Mouse (Mus musculus): ENCODE measurements around the gene Cep112.
"Not testable (repeated sequence)": the region's sequence is repeated elsewhere in the genome, so short reads cannot be mapped to it uniquely, and the experiment has no call there.

The Cep112 gene

GRCm38 (mm10) chr11:108871284-108871683, 446.3 kb downstream of the Cep112 start:
- not testable (repeated sequence) for DNase-seq (ENCODE audit: low read depth, low spot score)

- no peak for DNase-seq (ENCODE audit: low read depth, low spot score)
These were observed 446.8 kb downstream of the Cep112 start for GRCm38 (mm10) chr11:108871748-108872147.

DNA sequence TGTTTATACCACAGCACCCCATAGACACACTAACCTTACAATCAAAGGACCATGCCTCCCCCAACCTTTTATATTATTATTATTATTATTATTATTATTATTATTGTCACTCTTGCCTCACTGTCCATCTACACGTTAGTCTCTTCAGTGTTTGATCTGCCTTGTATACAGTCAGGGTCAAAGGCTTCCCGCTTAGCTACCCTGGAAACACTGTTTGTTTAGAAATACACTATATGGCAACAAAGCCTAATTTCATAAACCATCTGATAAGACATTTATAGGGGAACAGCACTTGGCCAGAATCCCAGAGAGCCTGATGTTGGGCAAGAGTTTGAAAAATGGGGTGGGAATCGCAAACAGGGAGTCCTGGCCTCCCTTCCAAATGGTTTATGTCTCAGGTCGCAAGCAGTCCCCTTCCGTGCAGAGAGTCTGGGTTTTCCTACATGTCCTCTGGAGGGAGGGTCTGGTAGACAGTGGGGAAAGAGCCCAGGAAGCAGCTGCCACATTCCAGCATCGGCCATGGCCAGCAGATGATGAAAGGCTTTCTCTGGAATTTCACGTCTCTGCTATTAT, 451.7 kb downstream of the Cep112 start:
- no peak for DNase-seq (ENCODE audit: low read depth, low spot score)

DNA sequence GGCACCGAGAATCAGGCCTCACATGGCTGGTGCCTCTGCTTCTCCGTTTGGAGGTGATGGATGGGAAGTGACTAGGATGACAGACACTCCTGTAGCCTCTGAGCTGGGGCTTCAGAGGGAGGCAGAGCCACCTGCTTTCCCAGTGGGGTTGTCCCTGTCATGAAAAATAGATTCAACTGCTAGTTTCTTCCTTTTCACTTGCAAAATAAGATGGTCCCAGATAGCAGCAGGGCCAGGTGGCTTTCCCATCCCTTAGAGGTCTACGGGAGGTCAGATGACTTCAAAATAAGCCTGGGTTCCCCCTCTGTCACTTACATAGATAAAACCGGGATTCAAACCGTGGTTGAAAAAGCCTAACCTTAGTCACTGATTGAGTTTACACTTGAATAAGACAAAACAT, 452.5 kb downstream of the Cep112 start:
- DNase-seq (ENCODE audit: low read depth, low spot score): no peak

- DNase-seq (ENCODE audit: low read depth, low spot score): no peak
These were observed 455.6 kb downstream of the Cep112 start for GRCm38 (mm10) chr11:108880546-108880945.

DNA sequence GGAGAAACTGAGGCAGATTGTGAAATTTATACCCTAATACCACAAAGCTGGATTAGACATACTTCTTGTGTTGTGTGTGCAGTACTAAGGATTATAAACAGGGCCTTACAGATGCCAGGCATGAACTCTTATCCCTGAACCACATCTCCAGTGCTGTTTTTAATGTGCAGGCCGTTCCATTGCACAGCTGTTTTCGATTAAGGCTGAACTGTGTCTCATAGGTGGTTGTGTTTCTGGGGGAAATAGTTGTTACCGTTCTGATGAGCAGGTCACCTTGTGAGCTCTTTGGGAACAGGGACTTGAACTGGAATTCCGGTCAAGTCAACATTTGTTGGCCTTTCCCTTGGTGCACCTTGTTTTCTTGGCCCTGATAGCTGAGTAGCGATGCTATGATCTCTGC, 456.7 kb downstream of the Cep112 start:
- DNase-seq (ENCODE audit: low read depth, low spot score): peak; percentile 69

GRCm38 (mm10) chr11:108885276-108885896, 460.4 kb downstream of the Cep112 start:
- DNase-seq (ENCODE audit: low read depth, low spot score): no peak

DNA sequence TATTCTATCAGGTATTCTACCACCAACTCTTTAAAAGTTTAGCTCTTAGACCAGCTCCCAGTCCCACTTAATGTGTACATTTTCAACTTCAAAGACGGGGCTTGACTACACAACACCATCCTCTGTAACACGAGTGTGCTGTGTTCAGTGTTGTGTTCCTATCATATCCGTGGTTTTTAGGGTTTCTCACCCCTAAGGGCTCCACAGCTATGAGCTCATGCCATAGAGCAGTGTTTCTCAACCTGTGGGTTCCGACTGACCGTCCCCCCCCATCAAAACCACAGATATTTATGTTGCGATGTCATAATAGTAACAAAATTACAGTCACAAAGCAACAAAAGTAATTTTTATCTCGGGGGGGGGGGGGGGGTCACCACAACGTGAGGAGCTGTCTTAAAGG, 461.1 kb downstream of the Cep112 start:
- DNase-seq (ENCODE audit: low read depth, low spot score): no peak

GRCm38 (mm10) chr11:108889121-108889520, 464.1 kb downstream of the Cep112 start:
- no peak for DNase-seq (ENCODE audit: low read depth, low spot score)

- no peak for DNase-seq (ENCODE audit: low read depth, low spot score)
These were observed 465.6 kb downstream of the Cep112 start for GRCm38 (mm10) chr11:108890544-108890943.

GRCm38 (mm10) chr11:108891111-108891870, 466.3 kb downstream of the Cep112 start:
- DNase-seq (ENCODE audit: low read depth, low spot score): peak; percentile 71

DNA sequence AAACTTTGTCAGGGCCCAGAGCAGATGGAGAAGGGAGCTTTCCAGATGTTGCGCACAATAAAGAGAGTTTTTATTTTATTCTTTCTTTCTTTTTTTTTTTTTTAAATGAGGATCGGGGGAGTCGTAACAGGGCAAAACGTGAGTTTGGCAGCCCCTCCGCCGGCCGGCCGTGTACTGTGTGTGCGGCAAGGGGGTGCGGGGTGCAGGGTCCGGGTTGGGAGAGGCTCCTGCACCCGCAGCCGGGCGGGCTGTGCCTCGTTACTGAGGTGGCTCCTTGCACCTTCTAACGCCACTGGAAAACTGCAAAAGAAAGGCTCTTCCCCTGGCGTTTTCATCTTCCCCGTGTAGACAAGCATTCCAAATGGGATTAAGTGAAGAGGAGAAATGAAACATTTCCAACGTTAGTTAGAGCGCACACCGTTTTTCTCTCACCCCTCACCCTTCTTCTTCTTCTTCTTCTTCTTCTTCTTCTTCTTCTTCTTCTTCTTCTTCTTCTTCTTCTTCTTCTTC, 466.9 kb downstream of the Cep112 start:
- no peak for DNase-seq (ENCODE audit: low read depth, low spot score)

DNA sequence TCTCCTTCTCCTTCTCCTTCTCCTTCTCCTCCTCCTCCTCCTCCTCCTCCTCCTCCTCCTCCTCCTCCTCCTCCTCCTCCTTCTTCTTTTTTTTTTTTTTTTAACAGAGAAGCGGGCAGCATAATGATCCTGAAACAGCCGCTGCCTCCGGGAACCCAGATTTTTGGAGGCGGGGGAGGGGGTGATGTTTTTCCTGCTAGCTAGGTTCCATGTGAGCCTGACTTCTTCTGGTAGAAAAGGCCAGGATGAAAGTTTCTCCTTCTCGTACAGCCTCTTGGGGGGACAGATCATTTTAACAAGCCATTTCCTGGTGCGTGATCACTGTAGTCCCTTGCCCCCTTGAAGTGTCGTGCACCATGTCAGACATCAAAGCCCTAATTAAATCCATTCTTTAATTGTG, 467.4 kb downstream of the Cep112 start:
- DNase-seq (ENCODE audit: low read depth, low spot score): no peak

GRCm38 (mm10) chr11:108893232-108893790, 468.3 kb downstream of the Cep112 start:
- DNase-seq (ENCODE audit: low read depth, low spot score): no peak

- no peak for DNase-seq (ENCODE audit: low read depth, low spot score)
These were observed 469.0 kb downstream of the Cep112 start for GRCm38 (mm10) chr11:108893855-108894510.

DNA sequence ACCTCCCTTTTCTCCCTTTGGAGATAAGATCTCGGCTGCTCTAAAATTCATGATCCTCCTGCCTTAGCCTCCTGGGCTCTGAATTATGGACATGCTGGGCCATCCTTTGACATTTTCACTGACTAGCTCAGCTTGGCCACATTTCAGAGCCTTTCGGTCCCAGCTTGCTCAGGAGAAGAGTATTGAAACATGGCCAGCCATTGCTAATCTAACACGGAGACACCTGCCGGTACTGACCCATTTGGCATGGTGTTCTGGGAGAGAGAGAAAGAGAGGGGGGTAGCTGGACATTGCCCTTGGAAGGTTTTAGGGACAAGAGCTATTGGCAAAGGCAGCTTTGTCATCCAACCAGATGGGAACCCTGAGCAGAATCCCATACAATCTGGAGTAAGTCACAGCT, 472.0 kb downstream of the Cep112 start:
- no peak for DNase-seq (ENCODE audit: low read depth, low spot score)

- DNase-seq (ENCODE audit: low read depth, low spot score): no peak
These were observed 473.1 kb downstream of the Cep112 start for GRCm38 (mm10) chr11:108898063-108898462.

DNA sequence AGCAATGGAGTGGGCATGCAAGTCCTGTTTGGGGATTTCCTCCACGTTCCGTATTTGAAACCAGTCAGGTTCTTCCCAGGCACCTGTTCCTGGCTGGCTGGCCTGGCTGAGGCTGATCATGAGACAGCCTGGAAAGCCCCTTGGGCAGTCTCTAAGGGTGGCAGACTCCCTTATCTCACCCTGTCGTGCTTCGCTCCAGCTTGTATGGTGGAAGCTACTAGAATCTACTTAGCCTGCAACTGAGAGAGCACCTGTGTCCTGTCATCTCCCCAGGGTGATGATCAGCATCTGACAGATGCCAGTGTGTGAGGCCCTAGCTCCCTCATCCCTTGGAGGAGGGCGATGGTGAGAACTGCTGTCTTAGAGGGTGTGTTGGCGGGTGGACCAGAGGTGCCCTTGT, 473.5 kb downstream of the Cep112 start:
- DNase-seq (ENCODE audit: low read depth, low spot score): no peak

DNA sequence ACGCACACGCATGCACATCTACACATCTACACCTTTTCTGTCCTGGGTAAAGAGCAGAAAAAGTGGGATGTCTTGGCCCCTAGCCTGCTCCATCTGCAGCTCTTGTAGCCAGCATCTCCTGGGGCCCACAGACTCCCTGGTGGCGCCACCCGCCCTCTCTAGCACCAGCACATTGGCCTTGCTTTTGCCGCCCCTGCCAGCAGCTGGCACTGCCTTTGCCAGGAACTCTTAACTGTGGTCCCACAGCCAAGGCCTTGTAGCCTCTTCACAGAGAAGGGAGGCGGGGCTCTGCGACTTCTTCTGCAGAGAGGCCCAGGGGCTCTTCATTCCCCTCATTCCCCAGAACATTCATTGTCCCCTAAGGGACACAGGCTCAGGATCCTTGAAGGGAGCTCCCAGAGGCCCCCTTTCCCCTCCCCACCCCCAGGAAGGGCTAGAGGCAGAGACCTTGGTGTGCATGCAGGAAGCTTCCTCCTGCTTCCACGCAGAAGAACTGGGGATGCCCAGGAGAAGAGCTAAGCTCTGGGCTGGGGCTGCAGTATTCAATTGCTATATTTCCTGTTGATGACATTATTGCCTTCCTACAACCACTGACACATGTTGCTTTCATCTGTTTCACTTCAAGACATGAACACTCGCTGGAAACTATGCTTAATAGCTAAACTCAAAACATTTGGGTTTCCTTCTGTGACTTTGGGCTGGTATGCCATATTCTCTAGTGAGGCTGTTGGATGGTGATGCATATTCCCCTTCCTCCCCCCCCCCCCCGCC, 475.9 kb downstream of the Cep112 start:
- DNase-seq (ENCODE audit: low read depth, low spot score): no peak

- no peak for DNase-seq (ENCODE audit: low read depth, low spot score)
These were observed 476.7 kb downstream of the Cep112 start for GRCm38 (mm10) chr11:108901670-108902069.

GRCm38 (mm10) chr11:108902303-108902702, 477.3 kb downstream of the Cep112 start:
- DNase-seq (ENCODE audit: low read depth, low spot score): no peak
